Mouse (Mus musculus): ENCODE data around the gene Gcnt4. TPM values are rescaled to one million over a fixed set of nuclear protein-coding genes. Genes with fewer than 3 reads are reported as not detected.

The Gcnt4 gene
- polyA plus RNA-seq, 1 experiment from 2014 or later, result 0.29 TPM

DNA sequence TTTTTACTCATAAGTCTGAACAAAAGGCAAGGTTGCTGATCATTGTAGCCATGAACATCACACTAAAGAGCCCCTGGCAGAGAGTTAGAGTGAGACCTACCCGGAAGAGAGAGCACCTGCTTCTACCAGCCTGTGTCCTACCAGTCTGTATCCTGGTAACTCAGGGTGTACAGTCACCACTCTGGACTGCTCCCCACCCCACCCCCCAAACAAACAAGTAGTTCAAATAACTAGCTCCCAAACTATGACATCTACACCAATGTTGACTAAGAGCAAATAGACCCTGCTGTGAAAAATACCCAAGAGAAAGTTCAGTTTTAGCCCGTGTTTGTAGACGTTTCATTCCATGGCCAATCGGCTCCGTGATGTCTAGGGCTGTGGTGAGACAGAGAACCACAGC is 38.3 kb downstream of the Gcnt4 start:
- no peak for ATAC-seq (ENCODE audit: low FRiP score)
- peak; percentile 23 for DNase-seq (ENCODE audit: low spot score, missing footprints)
- WGBS, result 87% methylated on average over 5 of the region's 5 CpGs

DNA sequence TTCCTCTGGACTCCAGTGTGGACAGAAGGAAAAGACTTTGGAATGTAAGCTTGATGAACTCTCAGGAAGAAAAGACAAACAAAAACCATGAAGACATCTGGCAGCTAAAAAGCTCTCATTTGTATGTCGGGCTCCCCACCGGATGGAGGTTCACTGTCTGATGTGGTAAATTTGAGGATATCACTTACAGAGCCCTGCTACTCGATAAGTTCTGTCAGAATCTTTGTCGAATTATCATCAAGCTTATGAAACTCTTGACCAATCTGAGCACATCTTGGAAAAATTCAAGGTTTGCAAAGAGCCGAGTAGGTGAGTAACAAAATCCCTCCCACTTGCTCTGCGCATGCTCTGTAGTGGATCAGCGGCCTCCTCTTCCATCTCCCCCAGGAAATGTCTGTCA is 40.5 kb downstream of the Gcnt4 start:
- ATAC-seq (ENCODE audit: low FRiP score) (no peak), DNase-seq (ENCODE audit: low spot score, missing footprints) (no peak)
- Histone ChIP-seq H3K27me3 (ENCODE audit: control insufficient read depth, insufficient read depth, low read length) (no peaks in the 10 kb centered on the region), H3K36me3 (ENCODE audit: control insufficient read depth, insufficient read depth, low read length) (no peaks in the 10 kb centered on the region), H3K9me3 (ENCODE audit: control insufficient read depth, low read length) (no peaks in the 10 kb centered on the region), H3K4me1 (ENCODE audit: control insufficient read depth, insufficient read depth, low read length) (no peaks in the 10 kb centered on the region), H3K4me3 (ENCODE audit: low read depth, low read length) (no peak overlapping the region), H3K9ac (ENCODE audit: low read length) (no peak overlapping the region), H3K27ac (ENCODE audit: low read depth, low read length) (no peak overlapping the region), H3K4me2 (no peak overlapping the region)
- 89% methylated on average over 7 of the region's 7 CpGs for WGBS

More for the DNA sequence above, 38.3 kb downstream of the Gcnt4 start:
- H3K4me1 ChIP-seq (ENCODE audit: control insufficient read depth, insufficient read depth, low read length), result no peaks in the 10 kb centered on the region
- no peak overlapping the region for H3K27ac ChIP-seq (ENCODE audit: low read depth, low read length)
- H3K4me2 ChIP-seq, result no peak overlapping the region
- no peak overlapping the region for H3K4me3 ChIP-seq (ENCODE audit: low read depth, low read length)
- H3K27me3 ChIP-seq (ENCODE audit: control insufficient read depth, insufficient read depth, low read length), result no peaks in the 10 kb centered on the region
- H3K36me3 ChIP-seq (ENCODE audit: control insufficient read depth, insufficient read depth, low read length), result no peaks in the 10 kb centered on the region
- H3K9me3 ChIP-seq (ENCODE audit: control insufficient read depth, low read length), result no peaks in the 10 kb centered on the region
- no peak overlapping the region for H3K9ac ChIP-seq (ENCODE audit: low read length)

DNA sequence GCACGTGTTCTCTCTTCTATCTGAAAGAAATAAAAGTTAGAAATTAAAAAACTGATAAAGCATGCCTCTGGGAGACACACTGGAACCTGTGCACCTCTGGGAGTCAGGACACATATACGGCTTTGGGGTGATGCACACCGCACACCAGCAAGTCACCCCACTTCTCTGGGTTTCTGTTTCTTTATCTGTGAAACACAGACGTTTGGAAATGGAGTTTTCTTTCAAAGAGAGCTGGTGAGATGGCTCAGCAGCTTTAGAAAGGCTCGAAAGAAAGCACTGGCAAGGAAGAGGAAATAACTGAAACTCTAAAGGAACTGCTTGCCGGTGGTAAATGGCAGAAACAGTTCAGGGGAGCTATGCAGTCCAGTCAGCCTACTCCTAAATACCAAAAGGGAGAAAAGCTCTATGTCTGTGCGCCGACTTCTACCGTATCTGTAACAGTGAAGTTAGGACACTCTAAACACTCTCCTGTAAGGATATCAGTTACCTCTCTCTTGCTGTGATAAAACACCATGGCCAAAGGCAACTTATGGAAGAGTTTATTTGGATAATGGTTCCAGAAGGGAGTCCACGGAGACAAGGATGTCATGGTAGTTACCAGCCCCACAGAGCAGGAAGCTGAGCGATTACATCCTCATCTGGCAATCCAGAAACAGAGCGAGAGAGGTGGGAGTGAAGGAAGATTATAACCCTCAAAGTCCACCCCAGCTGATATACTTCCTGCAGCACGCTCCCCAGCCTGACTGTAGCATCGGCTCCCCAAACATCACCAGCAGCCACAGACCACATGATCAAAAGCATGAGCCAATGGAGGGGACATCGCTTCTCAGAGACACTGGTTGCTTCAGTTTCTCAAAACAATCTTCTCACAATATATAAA is 42.0 kb downstream of the Gcnt4 start:
- H3K4me3 ChIP-seq (ENCODE audit: low read depth, low read length), result no peak overlapping the region
- 86% methylated on average over 15 of the region's 15 CpGs for WGBS
- H3K4me2 ChIP-seq, result no peak overlapping the region
- DNase-seq (ENCODE audit: low spot score, missing footprints) (no peak), ATAC-seq (ENCODE audit: low FRiP score) (no peak)
- no peaks in the 10 kb centered on the region for H3K9me3 ChIP-seq (ENCODE audit: control insufficient read depth, low read length)
- no peaks in the 10 kb centered on the region for H3K4me1 ChIP-seq (ENCODE audit: control insufficient read depth, insufficient read depth, low read length)
- H3K27ac ChIP-seq (ENCODE audit: low read depth, low read length), result no peak overlapping the region
- H3K27me3 ChIP-seq (ENCODE audit: control insufficient read depth, insufficient read depth, low read length), result no peaks in the 10 kb centered on the region
- no peak overlapping the region for H3K9ac ChIP-seq (ENCODE audit: low read length)
- H3K36me3 ChIP-seq (ENCODE audit: control insufficient read depth, insufficient read depth, low read length), result no peaks in the 10 kb centered on the region

DNA sequence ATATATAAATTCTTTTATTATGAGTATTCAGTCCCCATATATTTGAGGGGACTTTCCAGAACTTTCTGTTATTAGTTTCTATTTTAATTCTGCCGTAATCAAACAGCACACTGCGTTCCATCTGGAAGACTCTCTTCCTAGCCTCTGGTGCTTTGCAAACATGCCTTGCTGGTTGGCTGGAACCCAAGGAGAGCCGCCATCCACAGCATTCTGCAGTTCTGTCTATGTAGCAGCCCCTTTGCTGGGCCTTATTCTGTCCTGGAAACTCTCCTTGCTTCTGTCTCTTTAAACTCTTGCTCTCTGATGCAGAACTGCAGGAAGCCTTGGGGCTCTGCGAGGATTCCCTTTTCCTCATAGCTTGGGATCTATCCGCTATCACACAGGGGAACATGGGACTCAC is 42.6 kb downstream of the Gcnt4 start:
- DNase-seq (ENCODE audit: low spot score, missing footprints), result no peak
- H3K27me3 ChIP-seq (ENCODE audit: control insufficient read depth, insufficient read depth, low read length), result no peaks in the 10 kb centered on the region
- H3K9me3 ChIP-seq (ENCODE audit: control insufficient read depth, low read length), result no peaks in the 10 kb centered on the region
- H3K9ac ChIP-seq (ENCODE audit: low read length), result no peak overlapping the region
- no peak overlapping the region for H3K4me3 ChIP-seq (ENCODE audit: low read depth, low read length)
- ATAC-seq (ENCODE audit: low FRiP score), result no peak
- no peaks in the 10 kb centered on the region for H3K36me3 ChIP-seq (ENCODE audit: control insufficient read depth, insufficient read depth, low read length)
- H3K4me1 ChIP-seq (ENCODE audit: control insufficient read depth, insufficient read depth, low read length), result no peaks in the 10 kb centered on the region
- no peak overlapping the region for H3K4me2 ChIP-seq
- WGBS, result 89% methylated on average over 5 of the region's 5 CpGs
- H3K27ac ChIP-seq (ENCODE audit: low read depth, low read length), result no peak overlapping the region

DNA sequence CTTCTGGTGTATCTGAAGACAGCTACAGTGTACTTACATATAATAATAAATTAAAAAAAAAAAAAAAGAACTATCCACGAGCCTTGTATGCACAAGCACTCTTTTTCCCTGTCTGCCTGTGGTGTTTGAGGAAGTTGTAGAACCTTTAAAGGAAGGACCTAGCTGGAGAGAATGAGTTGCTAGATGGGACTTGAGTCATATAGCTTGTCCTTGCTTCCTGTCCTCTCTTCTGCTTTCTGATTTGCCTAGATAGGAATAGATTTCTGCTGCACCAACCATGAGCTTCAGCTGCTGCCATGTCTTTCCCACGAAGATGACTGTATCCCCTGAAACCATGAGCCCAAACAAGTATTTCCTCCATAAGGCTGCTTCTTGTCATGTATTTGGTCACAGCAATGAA is 43.3 kb downstream of the Gcnt4 start:
- Histone ChIP-seq H3K4me3 (ENCODE audit: low read depth, low read length) (no peak overlapping the region), H3K36me3 (ENCODE audit: control insufficient read depth, insufficient read depth, low read length) (no peaks in the 10 kb centered on the region), H3K9me3 (ENCODE audit: control insufficient read depth, low read length) (no peaks in the 10 kb centered on the region), H3K4me1 (ENCODE audit: control insufficient read depth, insufficient read depth, low read length) (no peaks in the 10 kb centered on the region), H3K27ac (ENCODE audit: low read depth, low read length) (no peak overlapping the region), H3K27me3 (ENCODE audit: control insufficient read depth, insufficient read depth, low read length) (no peaks in the 10 kb centered on the region), H3K4me2 (no peak overlapping the region), H3K9ac (ENCODE audit: low read length) (no peak overlapping the region)
- DNase-seq (ENCODE audit: low spot score, missing footprints) (no peak), ATAC-seq (ENCODE audit: low FRiP score) (no peak)
- WGBS, result 91% methylated on average over 2 of the region's 2 CpGs

DNA sequence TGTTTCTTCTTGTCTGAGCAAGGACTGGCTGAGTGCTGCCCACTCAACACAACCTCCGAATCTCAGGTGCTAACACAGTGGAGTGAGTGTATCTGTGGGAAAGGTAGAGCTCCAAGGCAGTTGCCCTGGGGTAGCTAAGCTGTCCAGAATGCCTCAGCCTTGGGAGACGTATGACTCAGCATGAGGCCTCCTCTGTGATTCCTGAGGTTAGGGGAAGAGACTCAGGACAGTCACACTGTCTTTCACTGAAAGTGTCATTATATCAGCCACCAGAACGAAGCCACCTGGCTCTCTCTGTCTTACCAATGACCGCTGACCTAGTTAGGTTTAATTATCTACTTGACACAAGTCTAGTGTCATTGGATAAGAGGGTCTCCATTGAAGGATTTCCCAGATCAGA is 46.6 kb downstream of the Gcnt4 start:
- Histone ChIP-seq H3K4me3 (ENCODE audit: low read depth, low read length) (no peak overlapping the region), H3K4me1 (ENCODE audit: control insufficient read depth, insufficient read depth, low read length) (no peaks in the 10 kb centered on the region), H3K9me3 (ENCODE audit: control insufficient read depth, low read length) (no peaks in the 10 kb centered on the region), H3K36me3 (ENCODE audit: control insufficient read depth, insufficient read depth, low read length) (no peaks in the 10 kb centered on the region), H3K27ac (ENCODE audit: low read depth, low read length) (no peak overlapping the region), H3K9ac (ENCODE audit: low read length) (no peak overlapping the region), H3K27me3 (ENCODE audit: control insufficient read depth, insufficient read depth, low read length) (no peaks in the 10 kb centered on the region), H3K4me2 (no peak overlapping the region)
- 82% methylated on average over 4 of the region's 4 CpGs for WGBS
- DNase-seq (ENCODE audit: low spot score, missing footprints) (no peak), ATAC-seq (ENCODE audit: low FRiP score) (no peak)

DNA sequence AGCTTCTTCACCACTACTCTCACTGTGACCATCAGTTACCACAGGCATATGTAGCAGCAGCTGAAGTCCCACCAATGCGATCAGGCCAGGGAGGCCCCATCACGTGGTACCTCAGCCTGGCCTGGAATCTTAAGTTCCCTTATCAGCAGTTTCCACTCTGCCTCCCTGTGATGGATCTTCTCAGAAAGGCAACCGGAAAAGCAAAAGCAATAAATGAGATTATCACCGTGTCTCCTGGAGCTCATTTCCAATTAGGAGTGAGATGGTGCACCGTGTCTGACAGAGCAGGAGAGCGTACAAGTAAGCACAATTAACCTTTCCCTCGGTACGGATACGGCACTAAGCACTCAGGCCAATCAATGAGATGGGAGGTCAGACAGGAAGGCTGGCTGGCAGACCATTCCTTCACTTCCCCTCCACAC is 47.4 kb downstream of the Gcnt4 start:
- Histone ChIP-seq H3K9me3 (ENCODE audit: control insufficient read depth, low read length) (no peaks in the 10 kb centered on the region), H3K27me3 (ENCODE audit: control insufficient read depth, insufficient read depth, low read length) (no peaks in the 10 kb centered on the region), H3K9ac (ENCODE audit: low read length) (no peak overlapping the region), H3K36me3 (ENCODE audit: control insufficient read depth, insufficient read depth, low read length) (no peaks in the 10 kb centered on the region), H3K27ac (ENCODE audit: low read depth, low read length) (no peak overlapping the region), H3K4me3 (ENCODE audit: low read depth, low read length) (no peak overlapping the region), H3K4me2 (no peak overlapping the region), H3K4me1 (ENCODE audit: control insufficient read depth, insufficient read depth, low read length) (no peaks in the 10 kb centered on the region)
- peak; percentile 52; the same call in 1 of the 2 replicates for ATAC-seq (ENCODE audit: low FRiP score)
- WGBS, result 83% methylated on average over 9 of the region's 9 CpGs
- no peak for DNase-seq (ENCODE audit: low spot score, missing footprints)

DNA sequence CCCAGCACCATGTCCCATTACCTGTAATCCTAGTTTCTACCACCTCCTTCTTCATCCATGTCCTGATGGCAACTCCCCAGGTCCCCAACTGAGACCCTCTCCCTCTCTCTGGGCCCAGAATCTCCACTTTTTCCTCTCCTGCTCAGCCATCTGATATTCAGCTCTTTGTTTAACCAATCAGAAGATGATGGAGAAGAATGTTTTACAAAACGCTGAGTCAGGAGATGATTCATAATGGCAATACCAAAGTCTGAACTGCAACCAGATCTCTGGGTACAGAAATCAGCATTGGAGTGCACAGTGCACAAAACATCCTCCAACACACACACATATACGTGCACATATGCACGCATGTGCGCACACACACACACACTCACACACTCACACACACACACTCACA is 48.8 kb downstream of the Gcnt4 start:
- Histone ChIP-seq H3K4me3 (ENCODE audit: low read depth, low read length) (no peak overlapping the region), H3K36me3 (ENCODE audit: control insufficient read depth, insufficient read depth, low read length) (no peaks in the 10 kb centered on the region), H3K27ac (ENCODE audit: low read depth, low read length) (no peak overlapping the region), H3K27me3 (ENCODE audit: control insufficient read depth, insufficient read depth, low read length) (no peaks in the 10 kb centered on the region), H3K4me1 (ENCODE audit: control insufficient read depth, insufficient read depth, low read length) (no peaks in the 10 kb centered on the region), H3K4me2 (no peak overlapping the region), H3K9me3 (ENCODE audit: control insufficient read depth, low read length) (no peaks in the 10 kb centered on the region), H3K9ac (ENCODE audit: low read length) (no peak overlapping the region)
- WGBS, result 97% methylated on average over 4 of the region's 4 CpGs
- DNase-seq (ENCODE audit: low spot score, missing footprints) (no peak), ATAC-seq (ENCODE audit: low FRiP score) (no peak)

DNA sequence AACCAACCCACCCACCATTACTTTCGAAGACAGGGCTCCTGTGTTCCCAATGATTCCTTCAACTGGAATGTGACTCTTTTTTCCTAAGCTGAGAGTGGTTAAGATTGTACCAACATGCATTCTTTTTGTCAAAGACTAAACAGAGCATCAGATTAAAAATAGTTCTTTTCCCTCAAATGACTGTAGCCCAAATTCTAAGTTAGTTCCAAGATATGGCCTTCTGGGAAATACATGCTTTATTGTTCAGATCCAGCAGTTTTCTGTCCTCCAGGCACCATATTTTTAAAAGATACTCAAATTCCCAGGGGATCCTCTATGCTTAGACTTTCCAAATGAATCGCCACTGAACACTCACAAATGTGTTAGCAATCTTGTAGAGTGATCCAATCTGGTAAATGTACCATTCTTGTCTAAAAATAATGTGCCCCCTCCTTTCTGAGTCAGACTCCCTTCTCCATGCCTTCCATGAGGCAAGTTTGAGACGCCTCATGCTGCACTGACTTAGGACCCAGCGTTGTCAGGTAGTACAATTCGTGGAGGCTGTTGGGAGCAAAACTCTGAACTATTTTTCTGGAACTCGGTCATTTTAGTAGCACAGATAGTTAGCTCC is 52.6 kb downstream of the Gcnt4 start:
- WGBS, result 89% methylated on average over 6 of the region's 6 CpGs
- H3K9ac ChIP-seq (ENCODE audit: low read length), result no peak overlapping the region

More for the DNA sequence above, 52.6 kb downstream of the Gcnt4 start:
- ATAC-seq (ENCODE audit: low FRiP score) (no peak), DNase-seq (ENCODE audit: low spot score, missing footprints) (no peak)
- H3K9me3 ChIP-seq (ENCODE audit: control insufficient read depth, low read length), result no peaks in the 10 kb centered on the region
- H3K4me3 ChIP-seq (ENCODE audit: low read depth, low read length), result no peak overlapping the region
- no peaks in the 10 kb centered on the region for H3K27me3 ChIP-seq (ENCODE audit: control insufficient read depth, insufficient read depth, low read length)
- no peak overlapping the region for H3K27ac ChIP-seq (ENCODE audit: low read depth, low read length)
- H3K4me1 ChIP-seq (ENCODE audit: control insufficient read depth, insufficient read depth, low read length), result no peaks in the 10 kb centered on the region
- no peak overlapping the region for H3K4me2 ChIP-seq
- H3K36me3 ChIP-seq (ENCODE audit: control insufficient read depth, insufficient read depth, low read length), result no peaks in the 10 kb centered on the region
